Mouse (Mus musculus) forebrain, postnatal 0 days (tissue): ENCODE data around the gene Eri3. TPM values are rescaled to one million over a fixed set of nuclear protein-coding genes. Genes with fewer than 3 reads are reported as not detected.

Source experiments
- ATAC-seq: fragments of 200-750 bp; cut with Nextera tagmentation; 2 replicates; pipeline ENCODE4 v1.8.0; 2017; ENCODE audit warnings: mild to moderate bottlenecking, moderate library complexity
- DNase-seq: peaks from one replicate; pipeline ENCODE4 v3.0.0-alpha.2; 2015
- H3K27ac ChIP-seq: fragments of 300-500 bp; sonication (generic); 2 replicates; pipeline ENCODE4 v1.5.1; 2014; ENCODE audit warnings: low read depth, mild to moderate bottlenecking, antibody characterized with exemption, low read length, moderate library complexity, mixed read lengths
- H3K27me3 ChIP-seq: fragments of 300-500 bp; sonication (generic); 2 replicates; pipeline ENCODE4 v1.6.1; 2014; ENCODE audit warnings: mild to moderate bottlenecking, low read length, mixed read lengths; ENCODE audit not compliant: insufficient read depth
- H3K36me3 ChIP-seq: fragments of 300-500 bp; sonication (generic); 2 replicates; pipeline ENCODE4 v1.6.1; 2014; ENCODE audit warnings: mild to moderate bottlenecking, moderate library complexity; ENCODE audit not compliant: insufficient read depth
- H3K4me1 ChIP-seq: fragments of 300-500 bp; sonication (generic); 2 replicates; pipeline ENCODE4 v1.6.1; 2014; ENCODE audit warnings: antibody characterized with exemption; ENCODE audit not compliant: insufficient read depth
- H3K4me2 ChIP-seq: fragments of 300-500 bp; sonication (generic); 2 replicates; pipeline ENCODE4 v1.6.1; 2014; ENCODE audit warnings: low read depth, mild to moderate bottlenecking, moderate library complexity
- H3K4me3 ChIP-seq: fragments of 300-500 bp; sonication (generic); 2 replicates; pipeline ENCODE4 v1.5.1; 2014; ENCODE audit warnings: low read depth, low read length, mixed read lengths
- H3K9ac ChIP-seq: fragments of 300-500 bp; sonication (generic); 2 replicates; pipeline ENCODE4 v1.6.1; 2014; ENCODE audit warnings: mild to moderate bottlenecking
- H3K9me3 ChIP-seq: fragments of 300-500 bp; sonication (generic); 2 replicates; pipeline ENCODE4 v1.6.1; 2016; ENCODE audit warnings: low read length
- CTCF ChIP-seq: sonication (generic); IDR thresholded peaks from 2 replicates; pipeline ENCODE4 v1.5.1; 2016; ENCODE audit warnings: antibody characterized with exemption, control low read depth, low read depth
- WGBS: fragments of 180-500 bp; shearing (Covaris S2); extraction: QIAGEN DNeasy Blood & Tissue Kit; methylation state at CpG from one replicate; pipeline ENCODE4 v1.1.7; 2014; 5-methylcytosine and 5-hydroxymethylcytosine counted together
- polyA plus RNA-seq: library from polyadenylated mRNA; unstranded; fragments of >200 nt; fragmentation: Nextera tagmentation; extraction: Ambion mirVana; gene quantifications from 2 replicates; pipeline ENCODE4 v1.2.1, GENCODE M21; 2015
- total RNA-seq: library from RNA; depleted of rRNA; stranded (reverse); fragments of >200 nt; gene quantifications from 2 replicates; pipeline ENCODE4 v1.2.3, GENCODE M21; 2014

Gene Eri3
- total and polyA plus RNA-seq, 2 experiments from 2014 or later, result 269 to 379 TPM

DNA sequence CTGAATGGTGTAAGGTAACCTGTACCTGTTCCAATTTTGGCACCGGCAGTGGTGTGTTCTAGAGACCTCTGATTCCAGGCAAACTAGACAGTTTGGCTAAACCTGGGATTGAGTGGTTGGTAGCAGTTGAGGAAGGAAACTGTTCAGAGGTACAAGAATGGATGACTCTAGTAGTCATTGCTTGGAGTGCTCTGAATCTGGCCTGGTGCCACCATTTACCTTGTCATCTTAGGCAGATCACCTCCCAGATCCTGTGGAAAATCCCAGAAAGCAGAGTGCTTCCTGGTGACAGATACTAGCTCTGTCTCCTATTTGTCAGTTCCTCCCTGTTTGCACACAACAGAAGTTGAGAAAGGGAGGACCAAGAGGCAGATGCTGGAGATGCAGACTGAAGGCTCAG lies 27.4 kb downstream of the Eri3 start:
- no peak for DNase-seq
- no peaks in the 10 kb centered on the region for H3K4me1 ChIP-seq
- H3K36me3 ChIP-seq, result peaks cover 12% of the 10 kb centered on the region; the same call in 1 of the 2 replicates
- H3K9ac ChIP-seq, result no peak overlapping the region
- no peak for TF ChIP-seq CTCF
- no peak overlapping the region for H3K4me2 ChIP-seq
- no peak for ATAC-seq
- H3K9me3 ChIP-seq, result no peaks in the 10 kb centered on the region
- H3K27me3 ChIP-seq, result no peaks in the 10 kb centered on the region
- H3K27ac ChIP-seq, result no peak overlapping the region
- H3K4me3 ChIP-seq, result no peak overlapping the region
- 97% methylated on average over 1 of the region's 1 CpGs for WGBS

- Histone ChIP-seq H3K27ac (no peak overlapping the region), H3K4me1 (no peaks in the 10 kb centered on the region), H3K9me3 (no peaks in the 10 kb centered on the region), H3K9ac (no peak overlapping the region), H3K36me3 (peaks cover 37% of the 10 kb centered on the region), H3K4me3 (no peak overlapping the region), H3K27me3 (no peaks in the 10 kb centered on the region), H3K4me2 (no peak overlapping the region)
- ATAC-seq (no peak), DNase-seq (no peak)
- 79% methylated on average over 9 of the region's 9 CpGs for WGBS
- no peak for TF ChIP-seq CTCF
Measured at GRCm38 (mm10) chr4:117581626-117582025, 31.5 kb downstream of the Eri3 start.

DNA sequence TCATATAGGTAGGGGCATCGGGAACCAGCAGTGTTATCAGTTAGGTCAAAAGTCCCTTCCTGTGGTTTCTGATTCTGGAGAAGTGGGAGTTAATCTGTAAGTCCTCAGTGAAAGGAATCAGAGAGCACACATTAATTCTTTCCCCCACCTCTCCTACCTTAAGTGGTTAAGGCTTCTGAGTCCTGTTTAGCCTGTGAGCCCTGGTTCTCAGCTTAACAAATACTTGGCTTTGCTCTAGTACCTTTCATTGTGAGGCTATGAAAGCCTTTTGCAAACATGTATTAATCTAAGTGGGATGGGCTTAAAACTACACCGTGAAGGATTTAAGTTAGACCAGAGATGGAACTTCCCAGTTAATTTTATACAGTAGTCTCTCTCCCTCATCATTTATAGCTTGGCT lies 35.8 kb downstream of the Eri3 start:
- 74% methylated on average over 2 of the region's 2 CpGs for WGBS
- peaks cover 51% of the 10 kb centered on the region for H3K36me3 ChIP-seq
- DNase-seq (no peak), ATAC-seq (no peak)
- no peak overlapping the region for H3K27ac ChIP-seq
- H3K4me2 ChIP-seq, result no peak overlapping the region
- H3K9me3 ChIP-seq, result no peaks in the 10 kb centered on the region
- no peak for TF ChIP-seq CTCF
- no peak overlapping the region for H3K9ac ChIP-seq
- no peak overlapping the region for H3K4me3 ChIP-seq
- no peaks in the 10 kb centered on the region for H3K27me3 ChIP-seq
- H3K4me1 ChIP-seq, result 0 out of 2 replicates have a peak, but pooled peaks cover 4% of the 10 kb centered on the region

- Histone ChIP-seq H3K27ac (no peak overlapping the region), H3K4me3 (no peak overlapping the region), H3K9ac (no peak overlapping the region), H3K4me1 (0 out of 2 replicates have a peak, but pooled peaks cover 4% of the 10 kb centered on the region), H3K27me3 (no peaks in the 10 kb centered on the region), H3K9me3 (no peaks in the 10 kb centered on the region), H3K4me2 (no peak overlapping the region), H3K36me3 (peaks cover 53% of the 10 kb centered on the region)
- peak; percentile 40 for TF ChIP-seq CTCF
- no peak for DNase-seq
- ATAC-seq, result peak; percentile 45
- 20% methylated on average over 4 of the region's 4 CpGs for WGBS
Measured at GRCm38 (mm10) chr4:117587447-117587846, 37.3 kb downstream of the Eri3 start.

DNA sequence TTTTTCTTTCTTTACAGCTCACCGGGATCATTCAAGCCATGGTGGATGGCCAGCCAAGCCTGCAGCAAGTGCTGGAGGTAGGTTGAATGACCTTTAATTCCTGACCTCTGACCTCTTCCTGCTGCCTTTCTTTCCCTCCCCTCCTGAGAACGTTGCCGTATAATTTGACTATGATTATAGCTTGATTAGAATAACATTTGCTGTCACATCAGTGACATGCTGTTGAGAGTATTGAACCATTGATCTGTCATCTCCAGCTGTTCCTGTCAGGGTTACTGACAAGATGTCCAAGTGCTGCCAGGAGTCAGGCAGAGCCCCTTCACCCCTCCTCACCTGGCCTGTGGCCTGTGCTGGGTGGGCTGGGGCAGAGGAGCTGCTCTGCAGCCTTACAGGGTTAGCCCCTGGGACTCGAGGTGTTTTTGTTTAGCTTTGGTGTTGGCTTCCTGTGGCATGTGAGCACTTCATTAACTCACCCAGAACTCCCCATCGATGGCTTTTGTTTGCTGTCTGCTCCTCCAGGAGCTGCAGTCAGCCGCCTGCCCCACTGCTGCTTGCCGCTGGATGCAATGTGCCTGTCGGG lies 39.0 kb downstream of the Eri3 start:
- Histone ChIP-seq H3K9me3 (no peaks in the 10 kb centered on the region), H3K36me3 (peaks cover 50% of the 10 kb centered on the region), H3K27me3 (no peaks in the 10 kb centered on the region), H3K4me3 (no peak overlapping the region), H3K9ac (no peak overlapping the region), H3K4me1 (0 out of 2 replicates have a peak, but pooled peaks cover 4% of the 10 kb centered on the region), H3K4me2 (no peak overlapping the region), H3K27ac (no peak overlapping the region)
- WGBS, result 24% methylated on average over 8 of the region's 8 CpGs
- ATAC-seq (peak; percentile 29; the same call in 1 of the 2 replicates), DNase-seq (no peak)
- no peak for TF ChIP-seq CTCF

DNA sequence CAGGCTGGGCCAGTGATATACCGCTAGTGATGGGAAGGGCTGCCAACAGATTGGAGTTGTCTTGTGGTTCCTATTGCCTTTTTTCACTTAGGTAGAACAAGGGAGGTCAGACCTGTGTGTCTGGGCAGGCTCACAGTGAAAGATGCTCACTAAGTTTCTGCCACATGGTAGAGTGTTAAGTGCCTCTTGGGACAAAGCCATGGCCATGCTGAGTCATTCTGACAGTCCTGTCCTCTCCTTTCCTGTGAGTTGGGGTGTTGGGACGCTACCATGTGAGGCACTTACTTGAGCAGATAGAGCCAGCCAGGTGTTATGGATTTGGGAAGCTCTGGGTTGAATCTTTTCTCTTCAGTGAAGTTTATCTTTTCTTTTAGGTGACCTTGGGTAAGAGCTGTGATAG lies 40.6 kb downstream of the Eri3 start:
- no peak for ATAC-seq
- Histone ChIP-seq H3K27me3 (no peaks in the 10 kb centered on the region), H3K27ac (no peak overlapping the region), H3K4me3 (no peak overlapping the region), H3K9me3 (no peaks in the 10 kb centered on the region), H3K36me3 (peaks cover 49% of the 10 kb centered on the region), H3K4me1 (0 out of 2 replicates have a peak, but pooled peaks cover 4% of the 10 kb centered on the region), H3K9ac (no peak overlapping the region), H3K4me2 (no peak overlapping the region)
- TF ChIP-seq CTCF, result no peak
- no peak for DNase-seq
- 89% methylated on average over 2 of the region's 2 CpGs for WGBS

GRCm38 (mm10) chr4:117592206-117592605 lies 42.0 kb downstream of the Eri3 start:
- Histone ChIP-seq H3K27me3 (no peaks in the 10 kb centered on the region), H3K4me2 (no peak overlapping the region), H3K36me3 (peaks cover 52% of the 10 kb centered on the region), H3K4me1 (0 out of 2 replicates have a peak, but pooled peaks cover 4% of the 10 kb centered on the region), H3K27ac (no peak overlapping the region), H3K4me3 (no peak overlapping the region), H3K9ac (no peak overlapping the region), H3K9me3 (no peaks in the 10 kb centered on the region)
- DNase-seq, result no peak
- TF ChIP-seq CTCF, result no peak
- 82% methylated on average over 5 of the region's 5 CpGs for WGBS
- no peak for ATAC-seq
